Mouse (Mus musculus): ENCODE measurements around the gene Cyp2a12. TPM values are rescaled to one million over a fixed set of nuclear protein-coding genes. Genes with fewer than 3 reads are reported as not detected.
"Not testable (repeated sequence)": the region's sequence is repeated elsewhere in the genome, so short reads cannot be mapped to it uniquely, and the experiment has no call there.

The Cyp2a12 gene
- polyA plus RNA-seq (2011; ENCODE audit: insufficient read depth, insufficient read length, low replicate concordance, missing spikeins): 0.99 and 2.1 TPM in 2 replicates

- no peak for TF ChIP-seq CTCF (IDR thresholded peaks at IDR 0.05; ENCODE audit: control insufficient read depth, insufficient read depth, low read length)
- no peak for TF ChIP-seq POLR2A (IDR thresholded peaks at IDR 0.05; ENCODE audit: borderline replicate concordance, control insufficient read depth, low read depth, low read length)
- WGBS: 63% methylated on average over 2 of the region's 2 CpGs
- no peaks in the 10 kb centered on the region for H3K4me1 ChIP-seq (ENCODE audit: control insufficient read depth, insufficient read depth, low read length)
- H3K4me3 ChIP-seq (replicated peaks; ENCODE audit: control insufficient read depth, low read depth, low read length): no peak within 1 kb of the TSS
- H3K27ac ChIP-seq (ENCODE audit: control insufficient read depth, insufficient read depth, low read depth, low read length, poor library complexity): no peak within 1 kb of the TSS
Measured at GRCm38 (mm10) chr7:27028789-27029188, at the start of gene Cyp2a12. Gene Cyp2a12 (plus strand): TSS chr7:27029081.

GRCm38 (mm10) chr7:26981464-26981863 is 47.4 kb upstream of the Cyp2a12 start:
- H3K4me1 ChIP-seq (ENCODE audit: control insufficient read depth, insufficient read depth, low read length); H3K4me3 ChIP-seq (replicated peaks; ENCODE audit: control insufficient read depth, low read depth, low read length); H3K27ac ChIP-seq (ENCODE audit: control insufficient read depth, insufficient read depth, low read depth, low read length, poor library complexity): not testable (repeated sequence)
- WGBS: 69% methylated on average over 2 of the region's 2 CpGs

GRCm38 (mm10) chr7:26981937-26982336 is 46.9 kb upstream of the Cyp2a12 start:
- not testable (repeated sequence) for H3K4me1 ChIP-seq (ENCODE audit: control insufficient read depth, insufficient read depth, low read length); H3K4me3 ChIP-seq (replicated peaks; ENCODE audit: control insufficient read depth, low read depth, low read length); H3K27ac ChIP-seq (ENCODE audit: control insufficient read depth, insufficient read depth, low read depth, low read length, poor library complexity)
- WGBS: 59% methylated on average over 1 of the region's 1 CpGs

DNA sequence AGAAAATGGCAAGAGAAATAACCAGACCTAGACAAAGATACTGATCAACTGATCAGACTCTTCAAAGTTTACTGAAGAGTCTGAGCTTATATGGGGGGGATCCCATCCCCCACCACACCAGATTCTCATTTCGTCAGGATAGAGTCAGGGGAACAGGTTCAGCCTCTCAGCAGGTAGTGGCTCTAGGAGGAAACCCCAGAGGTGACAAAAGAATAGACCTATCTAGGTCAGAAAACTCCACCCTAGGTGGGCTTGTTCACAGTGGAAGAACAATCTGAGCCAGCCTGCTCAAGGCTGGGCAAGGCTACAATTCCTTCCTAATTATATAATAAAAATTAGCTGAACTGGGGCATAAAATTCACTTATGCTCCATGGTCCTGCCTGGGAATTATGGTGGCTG is 46.3 kb upstream of the Cyp2a12 start:
- no peak overlapping the region for H3K27ac ChIP-seq (ENCODE audit: control insufficient read depth, insufficient read depth, low read depth, low read length, poor library complexity)
- no peaks in the 10 kb centered on the region for H3K4me1 ChIP-seq (ENCODE audit: control insufficient read depth, insufficient read depth, low read length)
- no peak overlapping the region for H3K4me3 ChIP-seq (replicated peaks; ENCODE audit: control insufficient read depth, low read depth, low read length)
- WGBS: 30% methylated on average over 1 of the region's 1 CpGs
- no peak for TF ChIP-seq POLR2A (IDR thresholded peaks at IDR 0.05; ENCODE audit: borderline replicate concordance, control insufficient read depth, low read depth, low read length)
- TF ChIP-seq CTCF (IDR thresholded peaks at IDR 0.05; ENCODE audit: control insufficient read depth, insufficient read depth, low read length): no peak

DNA sequence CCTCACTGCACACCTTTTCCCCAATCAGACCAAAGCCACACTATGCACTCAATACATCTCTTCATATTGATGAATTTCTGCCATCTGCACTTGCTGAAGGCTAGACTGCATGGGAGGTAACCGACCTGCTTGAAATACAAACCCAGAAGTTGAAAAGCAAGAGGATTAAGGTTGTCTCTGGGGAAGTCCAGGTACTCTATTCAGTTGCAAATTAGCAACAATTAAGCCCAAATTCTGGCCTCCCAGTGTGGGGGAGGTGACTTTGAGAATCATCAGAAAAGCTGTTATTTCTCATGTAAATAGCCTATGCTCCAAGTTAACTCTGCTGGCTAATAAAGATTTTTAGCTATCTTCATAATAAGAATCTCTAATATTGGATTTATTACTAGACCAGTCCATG is 45.7 kb upstream of the Cyp2a12 start:
- WGBS: 20% methylated on average over 1 of the region's 1 CpGs
- not testable (repeated sequence) for H3K27ac ChIP-seq (ENCODE audit: control insufficient read depth, insufficient read depth, low read depth, low read length, poor library complexity); H3K4me3 ChIP-seq (replicated peaks; ENCODE audit: control insufficient read depth, low read depth, low read length); H3K4me1 ChIP-seq (ENCODE audit: control insufficient read depth, insufficient read depth, low read length)

DNA sequence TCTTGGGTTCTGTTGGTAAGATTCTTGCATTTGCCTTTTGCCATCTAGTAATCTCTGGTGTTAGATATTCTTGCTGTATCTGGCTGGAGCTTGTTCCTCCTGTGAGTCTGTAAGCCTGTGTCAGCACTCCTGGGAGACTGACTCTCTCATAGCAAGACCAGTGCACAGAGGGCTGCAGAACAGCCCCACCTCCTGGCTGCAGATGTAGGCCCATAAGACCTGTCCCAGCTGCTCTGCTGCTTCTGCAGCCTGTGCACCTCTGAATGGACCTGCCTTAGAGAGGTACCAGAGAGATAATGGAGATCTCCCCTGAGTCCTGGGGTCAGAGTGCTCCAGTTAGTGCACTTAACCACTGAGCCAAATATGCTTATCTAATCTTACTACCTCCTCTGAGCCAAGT is 2.3 kb upstream of the Cyp2a12 start:
- H3K4me3 ChIP-seq (replicated peaks; ENCODE audit: control insufficient read depth, low read depth, low read length); H3K27ac ChIP-seq (ENCODE audit: control insufficient read depth, insufficient read depth, low read depth, low read length, poor library complexity); H3K4me1 ChIP-seq (ENCODE audit: control insufficient read depth, insufficient read depth, low read length): not testable (repeated sequence)

DNA sequence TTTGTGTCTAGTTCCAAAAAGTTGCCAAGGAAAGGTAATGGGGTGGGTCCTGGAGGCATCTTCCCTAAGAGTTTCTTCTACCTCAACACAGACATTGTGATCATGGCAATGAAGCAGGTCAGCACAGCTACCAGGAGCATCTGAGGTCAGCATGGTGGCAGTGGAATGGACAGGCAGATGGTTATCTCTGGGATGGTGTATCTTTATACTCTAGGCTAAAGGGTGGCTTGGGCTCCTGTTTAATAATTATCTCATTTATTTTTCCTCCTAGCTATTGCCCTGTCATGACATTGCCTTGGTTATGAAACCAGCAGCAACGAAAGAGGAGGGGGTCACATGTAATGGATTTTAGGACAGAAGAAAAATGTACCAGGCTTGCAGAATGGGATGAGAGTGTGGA is 20.0 kb downstream of the Cyp2a12 start:
- H3K27ac ChIP-seq (ENCODE audit: control insufficient read depth, insufficient read depth, low read depth, low read length, poor library complexity); H3K4me1 ChIP-seq (ENCODE audit: control insufficient read depth, insufficient read depth, low read length): not testable (repeated sequence)
- WGBS: 51% methylated on average over 1 of the region's 1 CpGs

DNA sequence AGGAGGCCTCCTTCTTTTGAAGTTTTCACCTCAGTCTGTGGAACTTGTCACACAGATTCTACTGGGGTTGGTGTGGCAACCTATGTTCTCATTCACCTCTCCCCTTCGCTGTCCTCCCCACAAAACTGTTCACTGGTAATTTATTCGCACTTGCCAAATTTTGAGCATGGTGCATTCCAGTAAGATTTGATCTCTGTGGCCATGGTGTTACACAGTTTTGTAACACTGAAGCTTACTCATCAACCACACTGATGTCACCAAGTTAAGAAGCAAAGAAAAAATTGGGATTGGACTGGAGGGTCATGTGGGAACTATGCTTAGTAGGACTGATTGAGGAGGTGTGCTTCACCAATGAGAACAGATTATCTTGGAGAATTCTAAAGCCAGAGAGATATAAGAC is 30.5 kb downstream of the Cyp2a12 start:
- H3K4me3 ChIP-seq (replicated peaks; ENCODE audit: control insufficient read depth, low read depth, low read length); H3K27ac ChIP-seq (ENCODE audit: control insufficient read depth, insufficient read depth, low read depth, low read length, poor library complexity); H3K4me1 ChIP-seq (ENCODE audit: control insufficient read depth, insufficient read depth, low read length): not testable (repeated sequence)
- whole genome bisulfite sequencing: 84% methylated on average over 2 of the region's 2 CpGs

More for the DNA sequence above, 20.0 kb downstream of the Cyp2a12 start:
- H3K4me3 ChIP-seq (replicated peaks; ENCODE audit: control insufficient read depth, low read depth, low read length): not testable (repeated sequence)

DNA sequence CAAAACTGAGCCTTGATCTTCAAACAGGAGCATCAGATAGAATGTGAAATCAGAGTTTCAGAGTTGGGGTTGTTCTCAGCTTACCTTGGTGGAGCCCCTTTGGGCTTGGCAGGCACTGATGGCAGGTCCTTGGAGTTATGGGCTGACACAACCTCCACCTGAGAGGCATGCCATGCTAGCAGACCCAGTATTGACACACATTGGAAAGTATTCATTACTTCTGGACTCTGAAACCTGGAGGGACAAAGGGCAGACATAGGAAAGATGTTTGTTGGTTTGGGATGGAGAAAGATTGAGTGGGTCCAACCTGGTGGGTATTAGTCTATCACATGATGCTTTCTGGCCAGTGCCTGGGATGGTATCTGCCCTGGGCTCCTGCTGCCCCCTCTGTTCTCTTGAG is 31.0 kb downstream of the Cyp2a12 start:
- not testable (repeated sequence) for H3K27ac ChIP-seq (ENCODE audit: control insufficient read depth, insufficient read depth, low read depth, low read length, poor library complexity); H3K4me3 ChIP-seq (replicated peaks; ENCODE audit: control insufficient read depth, low read depth, low read length); H3K4me1 ChIP-seq (ENCODE audit: control insufficient read depth, insufficient read depth, low read length)

- TF ChIP-seq POLR2A (IDR thresholded peaks at IDR 0.05; ENCODE audit: borderline replicate concordance, control insufficient read depth, low read depth, low read length) (no peak), CTCF (IDR thresholded peaks at IDR 0.05; ENCODE audit: control insufficient read depth, insufficient read depth, low read length) (no peak)
- 62% methylated on average over 1 of the region's 1 CpGs for WGBS
- Histone ChIP-seq H3K27ac (ENCODE audit: control insufficient read depth, insufficient read depth, low read depth, low read length, poor library complexity) (no peak overlapping the region), H3K4me3 (replicated peaks; ENCODE audit: control insufficient read depth, low read depth, low read length) (no peak overlapping the region), H3K4me1 (ENCODE audit: control insufficient read depth, insufficient read depth, low read length) (no peaks in the 10 kb centered on the region)
Measured at GRCm38 (mm10) chr7:27078641-27079040, 49.8 kb downstream of the Cyp2a12 start.
